Mouse (Mus musculus): ENCODE results near the gene Pdss1.

The Pdss1 gene

GRCm38 (mm10) chr2:22957415-22957814 is 62.1 kb downstream of the Pdss1 start:
- DNase-seq (ENCODE audit: inconsistent age in 2 of 2, low spot score in 1 of 2) = no peak

DNA sequence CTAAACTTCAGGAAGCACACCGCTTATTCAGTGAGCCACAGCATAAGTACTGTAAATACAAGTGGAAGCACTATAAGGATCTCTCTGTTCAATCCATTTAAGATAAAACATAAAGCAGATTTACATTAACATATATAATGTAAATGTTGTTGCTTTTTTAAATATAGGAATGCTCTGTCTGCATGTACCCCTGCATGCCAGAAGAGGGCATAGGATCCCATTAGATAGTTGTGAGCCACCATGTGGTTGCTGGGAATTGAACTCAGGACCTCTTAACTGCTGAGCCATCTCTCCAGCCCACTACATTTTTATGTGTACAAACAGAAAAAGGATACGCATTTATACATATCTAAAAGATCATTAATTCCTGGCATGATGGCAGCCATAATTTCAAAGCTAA is 66.4 kb downstream of the Pdss1 start:
- DNase-seq (ENCODE audit: inconsistent age in 2 of 2, low spot score in 1 of 2) = no peak

DNA sequence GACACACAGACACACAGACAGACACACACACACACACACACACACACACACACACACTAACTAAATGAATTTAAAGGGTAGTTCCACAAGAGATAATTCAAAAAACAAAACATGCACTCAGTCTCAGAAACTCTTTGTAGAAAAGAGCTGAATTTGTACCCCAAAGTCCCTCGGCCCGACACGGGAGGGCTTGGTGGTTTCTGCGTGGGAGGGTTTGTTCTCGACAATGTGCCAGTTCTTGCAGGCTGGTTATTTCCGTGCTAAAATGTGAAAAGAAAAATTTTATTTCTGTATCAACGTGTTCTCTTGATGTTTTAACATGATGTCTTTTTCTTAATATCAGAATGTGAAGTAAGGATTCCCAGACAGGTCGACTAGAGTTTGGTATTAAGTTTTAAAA is 66.9 kb downstream of the Pdss1 start:
- no peak for DNase-seq (ENCODE audit: inconsistent age in 2 of 2, low spot score in 1 of 2)

GRCm38 (mm10) chr2:22962970-22963369 is 67.6 kb downstream of the Pdss1 start:
- DNase-seq (ENCODE audit: inconsistent age in 2 of 2, low spot score in 1 of 2) = no peak

DNA sequence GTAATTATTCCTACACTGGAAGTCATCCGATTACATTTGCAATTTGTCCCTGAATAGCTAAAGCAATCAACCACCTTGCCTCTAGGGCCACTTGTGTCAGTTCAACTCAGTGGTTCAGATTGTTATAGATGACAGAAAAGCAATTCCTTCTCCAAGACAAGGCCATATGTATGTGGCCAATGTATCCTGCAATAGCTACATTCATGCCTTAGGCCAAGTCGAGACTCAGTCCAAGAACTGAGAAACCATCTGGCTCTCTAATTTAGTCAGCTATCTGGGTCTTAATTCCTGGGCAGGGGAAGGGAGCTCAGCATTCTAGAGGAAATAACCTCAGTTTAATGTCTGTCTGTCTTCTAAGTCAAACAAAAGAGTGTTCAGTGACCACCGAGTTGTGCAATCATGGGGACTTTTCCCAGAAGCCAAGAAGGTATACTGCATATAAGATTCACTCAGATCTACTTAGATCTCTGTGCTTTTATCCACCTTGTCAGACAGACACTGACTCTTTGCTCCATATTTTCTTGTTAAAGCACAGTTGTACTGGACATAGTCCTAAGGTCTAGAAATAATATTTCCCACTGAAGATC is 82.2 kb downstream of the Pdss1 start:
- no peak for DNase-seq (ENCODE audit: inconsistent age in 2 of 2, low spot score in 1 of 2)

GRCm38 (mm10) chr2:22985973-22986657 is 90.8 kb downstream of the Pdss1 start:
- no peak for DNase-seq (ENCODE audit: inconsistent age in 2 of 2, low spot score in 1 of 2)
